Mouse (Mus musculus): ENCODE measurements around the gene Hsbp1. TPM values are rescaled to one million over a fixed set of nuclear protein-coding genes. Genes with fewer than 3 reads are reported as not detected.
"Not testable (repeated sequence)": the region's sequence is repeated elsewhere in the genome, so short reads cannot be mapped to it uniquely, and the experiment has no call there.

Gene Hsbp1
- polyA plus RNA-seq, 1 experiment from 2014 or later: 276 TPM

GRCm38 (mm10) chr8:119358836-119359235 lies 14.5 kb downstream of the Hsbp1 start:
- H3K4me2 ChIP-seq: no peak overlapping the region
- no peak overlapping the region for H3K27ac ChIP-seq (ENCODE audit: low read depth, low read length)
- H3K9me3 ChIP-seq (replicated peaks; ENCODE audit: control insufficient read depth, low read length): no peaks in the 10 kb centered on the region
- WGBS (ENCODE audit: insufficient replicate concordance): 36% methylated on average over 14 of the region's 14 CpGs
- H3K4me1 ChIP-seq (ENCODE audit: control insufficient read depth, insufficient read depth, low read length): no peaks in the 10 kb centered on the region
- no peak overlapping the region for H3K4me3 ChIP-seq (ENCODE audit: low read depth, low read length)
- H3K36me3 ChIP-seq (ENCODE audit: control insufficient read depth, insufficient read depth, low read length): no peaks in the 10 kb centered on the region
- no peaks in the 10 kb centered on the region for H3K27me3 ChIP-seq (ENCODE audit: control insufficient read depth, insufficient read depth, low read length)
- ATAC-seq (replicated peaks; ENCODE audit: insufficient number of reproducible peaks, low FRiP score, low TSS enrichment): no peak
- no peak overlapping the region for H3K9ac ChIP-seq (ENCODE audit: low read depth, low read length)

- Histone ChIP-seq H3K4me2 (no peak overlapping the region), H3K9me3 (replicated peaks; ENCODE audit: control insufficient read depth, low read length) (no peaks in the 10 kb centered on the region), H3K27me3 (ENCODE audit: control insufficient read depth, insufficient read depth, low read length) (no peaks in the 10 kb centered on the region), H3K9ac (ENCODE audit: low read depth, low read length) (no peak overlapping the region), H3K27ac (ENCODE audit: low read depth, low read length) (no peak overlapping the region), H3K4me3 (ENCODE audit: low read depth, low read length) (no peak overlapping the region), H3K4me1 (ENCODE audit: control insufficient read depth, insufficient read depth, low read length) (no peaks in the 10 kb centered on the region), H3K36me3 (ENCODE audit: control insufficient read depth, insufficient read depth, low read length) (no peaks in the 10 kb centered on the region)
- 0 out of 2 replicates have a peak, but pooled peaks have one; percentile 31 for ATAC-seq (replicated peaks; ENCODE audit: insufficient number of reproducible peaks, low FRiP score, low TSS enrichment)
- 63% methylated on average over 8 of the region's 8 CpGs for WGBS (ENCODE audit: insufficient replicate concordance)
Measured at GRCm38 (mm10) chr8:119360686-119361295, 16.5 kb downstream of the Hsbp1 start.

- H3K4me1 ChIP-seq (ENCODE audit: control insufficient read depth, insufficient read depth, low read length); H3K4me3 ChIP-seq (ENCODE audit: low read depth, low read length); ATAC-seq (replicated peaks; ENCODE audit: insufficient number of reproducible peaks, low FRiP score, low TSS enrichment); H3K9ac ChIP-seq (ENCODE audit: low read depth, low read length); H3K27me3 ChIP-seq (ENCODE audit: control insufficient read depth, insufficient read depth, low read length); H3K36me3 ChIP-seq (ENCODE audit: control insufficient read depth, insufficient read depth, low read length); H3K27ac ChIP-seq (ENCODE audit: low read depth, low read length); H3K9me3 ChIP-seq (replicated peaks; ENCODE audit: control insufficient read depth, low read length); H3K4me2 ChIP-seq: not testable (repeated sequence)
- WGBS (ENCODE audit: insufficient replicate concordance): 68% methylated on average over 9 of the region's 9 CpGs
Measured at GRCm38 (mm10) chr8:119374716-119375115, 30.4 kb downstream of the Hsbp1 start.

GRCm38 (mm10) chr8:119378476-119378875 lies 34.2 kb downstream of the Hsbp1 start:
- no peak overlapping the region for H3K27ac ChIP-seq (ENCODE audit: low read depth, low read length)
- H3K9me3 ChIP-seq (replicated peaks; ENCODE audit: control insufficient read depth, low read length): no peaks in the 10 kb centered on the region
- no peaks in the 10 kb centered on the region for H3K27me3 ChIP-seq (ENCODE audit: control insufficient read depth, insufficient read depth, low read length)
- H3K9ac ChIP-seq (ENCODE audit: low read depth, low read length): no peak overlapping the region
- no peak for ATAC-seq (replicated peaks; ENCODE audit: insufficient number of reproducible peaks, low FRiP score, low TSS enrichment)
- H3K4me2 ChIP-seq: no peak overlapping the region
- no peaks in the 10 kb centered on the region for H3K4me1 ChIP-seq (ENCODE audit: control insufficient read depth, insufficient read depth, low read length)
- H3K4me3 ChIP-seq (ENCODE audit: low read depth, low read length): no peak overlapping the region
- 66% methylated on average over 7 of the region's 7 CpGs for WGBS (ENCODE audit: insufficient replicate concordance)
- no peaks in the 10 kb centered on the region for H3K36me3 ChIP-seq (ENCODE audit: control insufficient read depth, insufficient read depth, low read length)

GRCm38 (mm10) chr8:119380619-119381018 lies 36.3 kb downstream of the Hsbp1 start:
- Histone ChIP-seq H3K9ac (ENCODE audit: low read depth, low read length) (no peak overlapping the region), H3K9me3 (replicated peaks; ENCODE audit: control insufficient read depth, low read length) (no peaks in the 10 kb centered on the region), H3K4me2 (no peak overlapping the region), H3K27ac (ENCODE audit: low read depth, low read length) (no peak overlapping the region), H3K36me3 (ENCODE audit: control insufficient read depth, insufficient read depth, low read length) (no peaks in the 10 kb centered on the region), H3K27me3 (ENCODE audit: control insufficient read depth, insufficient read depth, low read length) (no peaks in the 10 kb centered on the region), H3K4me3 (ENCODE audit: low read depth, low read length) (no peak overlapping the region), H3K4me1 (ENCODE audit: control insufficient read depth, insufficient read depth, low read length) (no peaks in the 10 kb centered on the region)
- 43% methylated on average over 4 of the region's 4 CpGs for WGBS (ENCODE audit: insufficient replicate concordance)
- no peak for ATAC-seq (replicated peaks; ENCODE audit: insufficient number of reproducible peaks, low FRiP score, low TSS enrichment)

- no peaks in the 10 kb centered on the region for H3K4me1 ChIP-seq (ENCODE audit: control insufficient read depth, insufficient read depth, low read length)
- H3K27ac ChIP-seq (ENCODE audit: low read depth, low read length): no peak overlapping the region
- no peaks in the 10 kb centered on the region for H3K27me3 ChIP-seq (ENCODE audit: control insufficient read depth, insufficient read depth, low read length)
- no peaks in the 10 kb centered on the region for H3K36me3 ChIP-seq (ENCODE audit: control insufficient read depth, insufficient read depth, low read length)
- H3K4me2 ChIP-seq: no peak overlapping the region
- WGBS (ENCODE audit: insufficient replicate concordance): 22% methylated on average over 10 of the region's 10 CpGs
- no peak overlapping the region for H3K9ac ChIP-seq (ENCODE audit: low read depth, low read length)
- no peak for ATAC-seq (replicated peaks; ENCODE audit: insufficient number of reproducible peaks, low FRiP score, low TSS enrichment)
- H3K4me3 ChIP-seq (ENCODE audit: low read depth, low read length): no peak overlapping the region
- H3K9me3 ChIP-seq (replicated peaks; ENCODE audit: control insufficient read depth, low read length): no peaks in the 10 kb centered on the region
Measured at GRCm38 (mm10) chr8:119384478-119384877, 40.2 kb downstream of the Hsbp1 start.

- ATAC-seq (replicated peaks; ENCODE audit: insufficient number of reproducible peaks, low FRiP score, low TSS enrichment): no peak
- 64% methylated on average over 6 of the region's 6 CpGs for WGBS (ENCODE audit: insufficient replicate concordance)
- Histone ChIP-seq H3K27me3 (ENCODE audit: control insufficient read depth, insufficient read depth, low read length) (no peaks in the 10 kb centered on the region), H3K4me3 (ENCODE audit: low read depth, low read length) (no peak overlapping the region), H3K9ac (ENCODE audit: low read depth, low read length) (no peak overlapping the region), H3K27ac (ENCODE audit: low read depth, low read length) (no peak overlapping the region), H3K36me3 (ENCODE audit: control insufficient read depth, insufficient read depth, low read length) (no peaks in the 10 kb centered on the region), H3K9me3 (replicated peaks; ENCODE audit: control insufficient read depth, low read length) (no peaks in the 10 kb centered on the region), H3K4me2 (no peak overlapping the region), H3K4me1 (ENCODE audit: control insufficient read depth, insufficient read depth, low read length) (no peaks in the 10 kb centered on the region)
Measured at GRCm38 (mm10) chr8:119385854-119386253, 41.6 kb downstream of the Hsbp1 start.

- Histone ChIP-seq H3K9me3 (replicated peaks; ENCODE audit: control insufficient read depth, low read length) (no peaks in the 10 kb centered on the region), H3K27ac (ENCODE audit: low read depth, low read length) (no peak overlapping the region), H3K36me3 (ENCODE audit: control insufficient read depth, insufficient read depth, low read length) (no peaks in the 10 kb centered on the region), H3K4me3 (ENCODE audit: low read depth, low read length) (no peak overlapping the region), H3K9ac (ENCODE audit: low read depth, low read length) (no peak overlapping the region), H3K4me1 (ENCODE audit: control insufficient read depth, insufficient read depth, low read length) (no peaks in the 10 kb centered on the region), H3K27me3 (ENCODE audit: control insufficient read depth, insufficient read depth, low read length) (no peaks in the 10 kb centered on the region), H3K4me2 (no peak overlapping the region)
- WGBS (ENCODE audit: insufficient replicate concordance): 72% methylated on average over 6 of the region's 6 CpGs
- no peak for ATAC-seq (replicated peaks; ENCODE audit: insufficient number of reproducible peaks, low FRiP score, low TSS enrichment)
Measured at GRCm38 (mm10) chr8:119386988-119387387, 42.7 kb downstream of the Hsbp1 start.

GRCm38 (mm10) chr8:119394097-119394496 lies 49.8 kb downstream of the Hsbp1 start:
- Histone ChIP-seq H3K27me3 (ENCODE audit: control insufficient read depth, insufficient read depth, low read length) (no peaks in the 10 kb centered on the region), H3K27ac (ENCODE audit: low read depth, low read length) (no peak overlapping the region)
- WGBS (ENCODE audit: insufficient replicate concordance): 65% methylated on average over 9 of the region's 9 CpGs

More at GRCm38 (mm10) chr8:119394097-119394496, 49.8 kb downstream of the Hsbp1 start:
- Histone ChIP-seq H3K4me2 (peak overlapping the region; percentile 100), H3K9me3 (replicated peaks; ENCODE audit: control insufficient read depth, low read length) (no peaks in the 10 kb centered on the region), H3K9ac (ENCODE audit: low read depth, low read length) (peak overlapping the region; percentile 91), H3K36me3 (ENCODE audit: control insufficient read depth, insufficient read depth, low read length) (no peaks in the 10 kb centered on the region), H3K4me1 (ENCODE audit: control insufficient read depth, insufficient read depth, low read length) (peaks cover 6% of the 10 kb centered on the region), H3K4me3 (ENCODE audit: low read depth, low read length) (peak overlapping the region; percentile 87)
- ATAC-seq (replicated peaks; ENCODE audit: insufficient number of reproducible peaks, low FRiP score, low TSS enrichment): no peak

Data from heart, embryonic 11.5 days (tissue).